Mouse (Mus musculus) spleen, postnatal 4 days (tissue): ENCODE measurements around the gene Smco1.

Experiments used
- DNase-seq, 2 experiments: peaks; one replicate each; pipeline ENCODE4 v3.0.0; 2022; ENCODE audit warnings: low spot score in 2 of 2

The Smco1 gene

GRCm38 (mm10) chr16:32312386-32312785 lies 41.1 kb downstream of the Smco1 start:
- DNase-seq: no peak

DNA sequence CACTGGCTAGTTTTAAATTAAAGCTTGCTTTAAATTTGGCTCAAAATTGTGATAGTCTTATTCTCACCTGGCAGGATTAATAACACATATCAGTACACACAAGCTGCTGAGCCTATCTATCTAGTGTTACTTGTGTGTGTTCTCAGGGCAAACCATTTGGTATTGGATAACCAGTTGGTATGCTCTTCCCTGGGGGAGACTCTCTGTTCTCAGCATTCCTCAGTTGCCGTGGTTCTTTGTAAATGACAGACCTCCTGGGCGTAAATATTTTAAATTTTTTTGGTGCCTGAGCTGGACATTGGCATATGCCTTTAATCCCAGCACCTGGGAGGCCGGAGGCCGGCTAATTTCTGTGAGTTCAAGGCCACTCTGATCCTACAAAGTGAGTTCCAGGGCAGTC lies 41.6 kb downstream of the Smco1 start:
- DNase-seq: no peak

- DNase-seq: no peak
Measured at GRCm38 (mm10) chr16:32316601-32317000, 45.3 kb downstream of the Smco1 start.

DNA sequence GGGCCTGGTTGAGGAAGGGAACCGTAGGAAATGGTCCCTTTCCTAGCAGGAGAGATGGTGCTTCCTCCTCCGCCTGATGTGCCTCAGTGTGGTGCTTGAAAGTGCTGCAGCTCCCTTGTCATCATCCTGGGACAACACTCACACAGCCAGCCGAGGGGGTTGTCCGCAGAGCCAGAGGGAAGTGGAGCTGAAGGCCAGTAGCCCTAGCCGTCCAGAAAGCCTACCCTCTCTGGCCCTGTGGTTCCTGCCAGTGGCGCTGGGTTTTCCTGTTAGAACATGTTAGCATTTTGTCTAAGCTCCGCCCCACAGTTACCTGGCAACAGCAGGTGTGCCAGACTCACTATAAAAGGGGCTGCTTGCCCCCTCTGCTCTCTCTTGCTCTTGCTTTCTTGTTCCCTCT lies 52.7 kb downstream of the Smco1 start:
- no peak for DNase-seq
